Mouse (Mus musculus) fibroblast of lung, adult 2 months (primary cell): ENCODE measurements at regions not wholly inside any gene's neighbourhood (a gene's known extent, or its start where the extent isn't known, plus 50 kb on each side); places are given as distances from the start of the nearest gene placed in this dataset.
A peak's percentile ranks its signal among the peaks of the same experiment; 100 is the strongest.
"Not testable (repeated sequence)": the region's sequence is repeated elsewhere in the genome, so short reads cannot be mapped to it uniquely, and the experiment has no call there.

Source experiments
- DNase-seq: peaks from one replicate; pipeline ENCODE4 v3.0.0-alpha.2; 2011; ENCODE audit warnings: low read depth

- no peak for DNase-seq
Measured at GRCm38 (mm10) chr8:8978969-8979368, 288.6 kb upstream of the Arglu1 start.

- DNase-seq, result no peak
Measured at GRCm38 (mm10) chr8:8973769-8974168, 283.4 kb upstream of the Arglu1 start.

GRCm38 (mm10) chr8:8973334-8973733 lies 283.0 kb upstream of the Arglu1 start:
- no peak for DNase-seq

- no peak for DNase-seq
Measured at GRCm38 (mm10) chr8:8970776-8971175, 280.5 kb upstream of the Arglu1 start.

- no peak for DNase-seq
Measured at GRCm38 (mm10) chr8:8970346-8970745, 280.0 kb upstream of the Arglu1 start.

- peak; percentile 37 for DNase-seq
Measured at GRCm38 (mm10) chr8:8969112-8969950, 279.0 kb upstream of the Arglu1 start.

GRCm38 (mm10) chr8:8966658-8967048 lies 276.3 kb upstream of the Arglu1 start:
- DNase-seq, result no peak

GRCm38 (mm10) chr8:8965983-8966657 lies 275.8 kb upstream of the Arglu1 start:
- DNase-seq, result no peak

GRCm38 (mm10) chr8:8960221-8960620 lies 269.9 kb upstream of the Arglu1 start:
- no peak for DNase-seq

GRCm38 (mm10) chr8:8959787-8960093 lies 269.4 kb upstream of the Arglu1 start:
- DNase-seq, result no peak

- DNase-seq, result no peak
Measured at GRCm38 (mm10) chr8:8959021-8959786, 268.9 kb upstream of the Arglu1 start.

- DNase-seq, result not testable (repeated sequence)
Measured at GRCm38 (mm10) chr8:8958140-8958539, 267.8 kb upstream of the Arglu1 start.

- no peak for DNase-seq
Measured at GRCm38 (mm10) chr8:8952212-8952611, 261.9 kb upstream of the Arglu1 start.

- no peak for DNase-seq
Measured at GRCm38 (mm10) chr8:8951186-8951585, 260.9 kb upstream of the Arglu1 start.

- no peak for DNase-seq
Measured at GRCm38 (mm10) chr8:8947516-8948161, 257.3 kb upstream of the Arglu1 start.

GRCm38 (mm10) chr8:8942991-8943390 lies 252.7 kb upstream of the Arglu1 start:
- no peak for DNase-seq

GRCm38 (mm10) chr8:8940899-8941298 lies 250.6 kb upstream of the Arglu1 start:
- no peak for DNase-seq

GRCm38 (mm10) chr8:8938536-8938935 lies 248.2 kb upstream of the Arglu1 start:
- no peak for DNase-seq

- no peak for DNase-seq
Measured at GRCm38 (mm10) chr8:8932466-8932865, 242.1 kb upstream of the Arglu1 start.

GRCm38 (mm10) chr8:8931746-8932145 lies 241.4 kb upstream of the Arglu1 start:
- no peak for DNase-seq

- DNase-seq, result no peak
Measured at GRCm38 (mm10) chr8:8928074-8928862, 237.9 kb upstream of the Arglu1 start.

GRCm38 (mm10) chr8:8921446-8921845 lies 231.1 kb upstream of the Arglu1 start:
- no peak for DNase-seq
